Mouse (Mus musculus) gastrocnemius, adult 2 months (tissue): ENCODE measurements around the gene Fam214b. TPM values are rescaled to one million over a fixed set of nuclear protein-coding genes. Genes with fewer than 3 reads are reported as not detected.
A peak's percentile ranks its signal among the peaks of the same experiment; 100 is the strongest.

ENCODE experiments used
- DNase-seq: peaks from one replicate; pipeline ENCODE4 v3.0.0; 2022
- H3K27ac ChIP-seq: fragments of 200-600 bp; 2 replicates; pipeline ENCODE4 v1.8.1; 2022; ENCODE audit warnings: mild to moderate bottlenecking
- H3K4me3 ChIP-seq: fragments of 200-600 bp; 2 replicates; pipeline ENCODE4 v1.8.1; 2022; ENCODE audit warnings: mild to moderate bottlenecking, moderate library complexity
- CTCF ChIP-seq: fragments of 200-600 bp; IDR thresholded peaks from 2 replicates; pipeline ENCODE4 v1.8.1; 2022; ENCODE audit warnings: antibody characterized with exemption, mild to moderate bottlenecking, moderate library complexity
- intact Hi-C: fragments of 180-260 bp; cut with DNase I; formaldehyde crosslinking; loops from one replicate; pipeline ENCODE4 v1.15.1; 2025
- total RNA-seq, 2 experiments: library from RNA; stranded (reverse); gene quantifications; 2 replicates each; pipeline ENCODE4 v1.2.3; 2021

Gene Fam214b
- total RNA-seq, 2 experiments from 2014 or later: 21.1 to 24.5 TPM

DNA sequence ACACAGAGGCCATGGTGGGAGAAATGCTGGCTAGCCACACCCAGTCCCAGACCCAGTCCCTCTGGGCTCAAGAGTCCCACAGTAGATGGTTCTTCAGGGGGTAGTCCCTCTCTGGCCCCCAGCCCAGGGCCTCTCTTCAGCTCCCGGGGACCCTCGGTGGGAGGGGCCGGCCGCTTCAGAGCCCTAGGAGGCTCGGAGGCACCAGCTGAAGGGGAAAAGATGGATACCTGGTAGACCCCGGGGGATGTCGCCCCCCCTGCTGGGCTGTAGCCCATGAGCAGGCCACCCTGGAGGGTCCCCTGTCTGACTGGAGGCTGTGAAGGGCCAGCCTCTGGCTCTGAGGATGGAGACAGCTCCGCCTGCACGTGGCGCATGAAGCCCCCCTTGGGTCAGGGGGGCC is 9.7 kb downstream of the Fam214b start:
- intact Hi-C loops: loop anchor here (10.0 kb wide), 1 partner anchor 518 kb away; no protein-coding TSS in a partner anchor
- Histone ChIP-seq H3K4me3 (no peak overlapping the region), H3K27ac (no peak overlapping the region)
- no peak for TF ChIP-seq CTCF
- no peak for DNase-seq

DNA sequence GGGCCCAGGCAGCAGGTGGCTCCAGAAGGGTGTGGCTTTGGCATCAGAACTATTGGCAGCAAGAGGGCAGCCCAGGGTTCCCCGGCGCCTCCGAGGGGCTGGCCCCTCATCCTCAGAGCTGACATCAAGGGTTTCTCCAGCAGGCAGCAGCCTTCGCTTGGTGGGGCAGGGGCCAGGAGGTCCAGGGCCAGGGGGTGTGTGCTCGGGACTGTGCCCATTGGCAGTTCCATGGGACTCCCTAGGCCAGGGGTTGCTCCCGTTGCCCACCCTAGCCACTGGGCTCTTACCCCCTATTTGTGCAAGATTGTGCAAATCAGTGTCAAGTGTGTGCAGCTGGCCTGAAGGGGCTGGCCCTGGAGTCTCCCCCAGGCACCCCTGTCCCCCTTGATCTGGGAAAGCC is 10.2 kb downstream of the Fam214b start:
- DNase-seq: no peak
- Histone ChIP-seq H3K27ac (no peak overlapping the region), H3K4me3 (no peak overlapping the region)
- no peak for TF ChIP-seq CTCF
- intact Hi-C loops: loop anchor here (10.0 kb wide), 1 partner anchor 519 kb away; no protein-coding TSS in a partner anchor

DNA sequence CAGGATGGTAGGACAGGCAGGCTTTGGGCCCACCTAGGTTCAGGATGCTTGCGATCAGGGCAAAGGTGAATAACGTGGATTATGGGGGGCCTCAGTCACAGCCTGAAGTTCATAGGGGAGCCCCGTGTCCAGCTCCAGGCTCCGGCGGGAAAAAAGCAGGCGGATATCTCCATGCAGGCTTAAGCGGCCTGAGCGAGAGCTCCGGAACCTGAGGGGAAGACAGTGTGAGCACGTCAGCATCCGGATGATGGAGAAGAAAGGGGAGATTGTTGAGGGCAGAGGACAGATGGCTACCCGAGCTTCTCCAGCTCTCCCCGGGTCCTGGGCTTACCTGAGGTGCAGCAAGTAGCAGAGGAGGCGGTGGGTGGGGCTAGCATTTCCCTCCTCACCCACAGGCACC is 12.5 kb downstream of the Fam214b start:
- TF ChIP-seq CTCF: no peak
- intact Hi-C loops: loop anchor here (10.0 kb wide), 1 partner anchor 521 kb away; no protein-coding TSS in a partner anchor
- Histone ChIP-seq H3K27ac (no peak overlapping the region), H3K4me3 (no peak overlapping the region)
- no peak for DNase-seq

DNA sequence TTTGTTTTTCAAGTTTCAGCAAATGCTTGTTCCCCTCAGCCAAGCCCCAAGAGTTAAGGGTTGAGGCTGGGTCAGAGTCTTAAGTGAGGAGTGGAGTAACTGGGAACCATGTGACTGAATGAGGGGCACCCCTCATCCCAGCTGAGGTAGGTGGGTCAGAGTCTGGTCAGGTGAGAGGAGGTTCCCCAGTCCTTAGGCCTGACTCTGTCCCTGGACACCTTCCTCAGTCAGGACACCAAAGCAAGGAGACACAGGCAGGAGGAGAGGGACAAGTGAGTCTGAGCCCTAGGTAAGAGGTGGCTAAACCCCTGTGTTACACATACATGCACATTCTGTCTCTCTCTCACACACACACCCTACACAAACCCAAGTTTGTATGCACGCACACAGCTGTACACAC is 13.5 kb downstream of the Fam214b start:
- TF ChIP-seq CTCF: no peak
- no peak for DNase-seq
- intact Hi-C loops: loop anchor here (10.0 kb wide), 1 partner anchor 522 kb away; no protein-coding TSS in a partner anchor
- Histone ChIP-seq H3K4me3 (no peak overlapping the region), H3K27ac (no peak overlapping the region)

DNA sequence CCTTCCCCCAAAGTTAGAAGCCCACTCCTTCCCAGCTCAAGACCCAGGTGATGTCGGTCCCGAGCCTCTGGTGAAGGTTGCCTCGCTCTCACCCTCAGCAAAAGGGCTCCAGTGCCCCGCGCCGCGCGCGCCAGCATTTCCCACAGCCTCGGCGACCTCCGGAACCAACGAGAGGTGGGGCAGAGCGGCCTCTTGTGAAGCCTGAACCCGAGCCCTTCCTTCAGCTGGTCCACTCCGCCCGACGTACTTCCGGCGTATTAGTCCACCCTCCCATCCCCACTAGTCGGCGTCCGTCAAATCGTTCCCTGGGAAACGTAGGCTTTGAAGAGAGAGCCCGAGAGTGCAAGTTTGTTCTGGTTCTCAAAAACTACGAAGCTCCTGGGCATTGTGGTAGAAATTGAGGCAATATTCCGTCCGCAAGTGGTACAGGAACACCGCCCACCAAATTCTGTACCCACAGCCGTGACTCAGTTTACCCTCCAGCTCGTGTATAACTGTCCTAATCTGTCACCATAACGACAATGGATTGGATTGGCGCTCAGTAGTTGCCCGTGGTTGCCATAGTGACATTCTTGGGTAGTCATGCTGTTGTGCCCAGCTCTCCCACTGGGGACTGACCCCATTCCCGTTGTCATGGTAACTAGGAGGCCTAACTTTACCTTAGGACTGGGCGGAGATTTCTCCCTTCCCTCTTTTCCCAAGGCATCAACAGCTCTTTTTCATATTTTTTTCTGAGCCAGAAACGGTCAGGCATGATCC is 14.6 kb downstream of the Fam214b start, which contains the start of gene Stoml2:
Stoml2 (minus strand) TSS at position 474 of the 759 bp plus-strand sequence.
- Histone ChIP-seq H3K27ac (peak within 1 kb of the TSS; percentile 90), H3K4me3 (peak within 1 kb of the TSS; percentile 86)
- intact Hi-C loops: loop anchor here (10.0 kb wide), 1 partner anchor 523 kb away; no protein-coding TSS in a partner anchor
- DNase-seq: peak; percentile 94
- peak; percentile 33 for TF ChIP-seq CTCF

DNA sequence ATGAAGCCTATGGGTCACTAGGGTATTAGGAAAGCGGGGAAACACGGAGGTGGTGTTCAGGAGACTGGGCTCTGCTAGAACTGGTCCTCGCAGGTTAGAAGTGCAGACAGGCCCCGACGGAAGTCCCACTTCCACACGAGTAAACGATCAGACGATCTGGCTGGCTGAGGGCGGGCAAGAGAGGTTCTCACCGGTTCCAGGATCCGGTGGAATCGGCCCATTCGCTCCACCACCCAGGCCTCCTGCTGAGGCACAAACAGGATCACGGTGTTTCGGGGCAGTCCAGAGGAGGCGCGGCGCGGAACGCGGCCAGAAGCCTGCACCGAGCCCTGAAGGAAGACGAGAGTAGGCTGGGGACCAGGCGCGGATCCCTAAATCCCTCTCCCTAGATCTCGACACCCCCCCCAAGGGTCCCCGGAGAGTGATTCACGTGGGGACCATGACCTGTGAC is 15.2 kb downstream of the Fam214b start:
- intact Hi-C loops: loop anchor here (10.0 kb wide), 1 partner anchor 524 kb away; no protein-coding TSS in a partner anchor

DNA sequence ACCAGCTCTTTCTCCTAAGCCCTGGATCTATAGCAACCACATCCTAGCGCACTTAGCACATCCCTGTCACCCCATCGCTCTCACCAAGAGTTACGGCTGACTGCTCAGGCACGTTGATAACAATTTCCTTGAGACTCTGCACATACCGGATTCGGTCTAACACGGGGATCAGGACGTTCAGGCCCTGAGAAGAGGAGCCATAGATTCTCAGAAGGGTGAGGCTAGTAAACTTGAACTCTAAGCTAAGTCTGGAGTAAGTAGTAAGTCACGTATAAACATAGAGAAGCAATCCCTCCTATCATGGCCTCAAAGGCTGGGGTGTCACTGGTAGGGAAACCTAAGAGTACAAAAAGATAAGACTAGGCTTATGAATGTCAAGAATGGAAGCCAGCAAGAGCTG is 15.7 kb downstream of the Fam214b start:
- DNase-seq: no peak
- TF ChIP-seq CTCF: no peak
- intact Hi-C loops: loop anchor here (10.0 kb wide), 1 partner anchor 524 kb away; no protein-coding TSS in a partner anchor
- Histone ChIP-seq H3K4me3 (peak overlapping the region; percentile 86), H3K27ac (peak overlapping the region; percentile 90)

More for the DNA sequence above, 15.2 kb downstream of the Fam214b start:
- H3K27ac ChIP-seq: peak overlapping the region; percentile 90
- H3K4me3 ChIP-seq: peak overlapping the region; percentile 86
- TF ChIP-seq CTCF: no peak
- peak; percentile 65 for DNase-seq

DNA sequence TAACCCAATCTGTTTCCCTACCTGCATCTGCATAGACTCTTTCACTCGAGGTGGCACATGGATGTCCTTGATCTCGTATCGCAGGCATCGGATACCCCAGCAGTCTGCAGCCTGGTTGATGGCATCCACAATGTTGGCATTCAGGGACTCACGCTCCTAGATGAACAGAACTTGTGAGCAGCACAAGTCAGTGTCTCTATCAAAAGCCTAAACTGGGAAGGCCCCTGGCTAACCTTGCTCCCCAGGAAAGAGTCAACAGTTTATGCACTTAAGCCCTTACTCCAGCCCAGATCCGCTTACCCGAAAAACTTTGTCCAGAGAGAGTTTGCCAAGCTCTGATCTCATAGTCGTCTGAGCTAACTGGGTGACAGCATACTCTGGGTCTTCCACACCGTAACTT is 16.3 kb downstream of the Fam214b start:
- Histone ChIP-seq H3K4me3 (no peak overlapping the region; the same call in 1 of the 2 replicates), H3K27ac (no peak overlapping the region)
- intact Hi-C loops: loop anchor here (10.0 kb wide), 1 partner anchor 525 kb away; no protein-coding TSS in a partner anchor
- DNase-seq: no peak
- TF ChIP-seq CTCF: no peak

DNA sequence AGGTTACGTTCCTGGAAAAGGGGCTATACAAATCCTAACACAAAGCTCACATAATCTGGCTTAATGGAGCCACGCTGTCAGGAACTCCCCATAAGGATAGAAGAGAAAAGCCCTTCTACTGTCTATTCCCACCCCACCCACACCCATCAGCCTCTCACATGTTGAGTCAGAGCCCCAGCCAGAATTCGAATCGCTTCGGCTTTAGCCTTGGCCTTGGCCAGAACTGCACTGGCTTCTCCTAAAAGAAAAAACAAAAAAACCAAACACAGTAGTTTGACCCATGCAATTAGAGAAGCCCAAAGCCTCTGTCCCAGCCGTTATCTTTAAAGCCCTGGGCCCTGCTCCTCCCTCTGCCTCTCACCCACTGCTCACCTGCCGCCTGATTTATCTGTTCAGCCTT is 16.9 kb downstream of the Fam214b start:
- Histone ChIP-seq H3K27ac (no peak overlapping the region), H3K4me3 (no peak overlapping the region)
- intact Hi-C loops: no loop called here
- no peak for DNase-seq
- TF ChIP-seq CTCF: no peak

DNA sequence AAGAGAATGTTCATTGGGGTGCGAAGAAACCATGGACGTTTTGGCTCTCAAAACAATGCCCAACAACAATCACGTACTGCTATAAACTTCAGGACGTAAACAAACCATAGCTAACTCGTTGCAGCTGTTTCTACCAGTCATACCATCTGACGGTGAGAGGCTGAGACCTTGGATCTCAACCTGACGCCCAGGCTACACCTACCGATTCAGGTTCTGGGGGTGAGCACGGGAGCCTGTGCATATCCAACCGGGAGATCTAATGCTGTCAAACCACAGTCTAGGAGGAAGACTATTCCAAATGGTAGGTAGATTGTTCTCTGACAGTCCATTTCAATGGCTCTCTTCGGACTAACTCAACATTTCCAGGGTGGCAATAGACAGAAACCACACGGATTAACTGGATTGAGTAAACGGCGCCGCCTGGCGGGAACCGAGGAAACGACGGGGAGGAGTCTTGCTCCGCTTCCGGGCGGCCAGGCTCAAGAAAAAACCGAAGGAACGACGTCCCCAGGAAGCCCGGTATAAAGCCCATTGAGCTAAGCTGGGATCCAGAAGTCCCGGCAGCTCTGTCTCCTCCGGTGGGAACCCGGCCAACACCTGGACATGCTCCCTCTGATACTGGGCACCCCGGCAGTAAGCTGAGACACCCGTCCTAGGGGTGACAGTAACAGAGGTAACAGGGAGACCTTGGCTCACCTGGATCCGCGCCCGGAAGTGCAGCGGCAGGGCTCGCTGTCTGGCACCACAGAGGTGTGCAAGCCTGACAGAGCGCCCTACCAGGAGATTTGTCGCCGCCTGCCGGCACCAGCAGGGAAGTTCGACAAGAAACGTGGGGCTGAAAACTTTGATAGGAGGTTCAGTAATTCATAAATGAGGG is 20.7 kb downstream of the Fam214b start, which contains the start of gene Pigo:
Pigo (minus strand) TSS at position 736 of the 877 bp plus-strand sequence.
- H3K4me3 ChIP-seq: peak within 1 kb of the TSS; percentile 75
- TF ChIP-seq CTCF: peak; percentile 65
- DNase-seq: peak; percentile 96
- intact Hi-C loops: loop anchor here (1.0 kb wide), 1 partner anchor 20 kb away; no protein-coding TSS in a partner anchor
- H3K27ac ChIP-seq: peak within 1 kb of the TSS; percentile 95

DNA sequence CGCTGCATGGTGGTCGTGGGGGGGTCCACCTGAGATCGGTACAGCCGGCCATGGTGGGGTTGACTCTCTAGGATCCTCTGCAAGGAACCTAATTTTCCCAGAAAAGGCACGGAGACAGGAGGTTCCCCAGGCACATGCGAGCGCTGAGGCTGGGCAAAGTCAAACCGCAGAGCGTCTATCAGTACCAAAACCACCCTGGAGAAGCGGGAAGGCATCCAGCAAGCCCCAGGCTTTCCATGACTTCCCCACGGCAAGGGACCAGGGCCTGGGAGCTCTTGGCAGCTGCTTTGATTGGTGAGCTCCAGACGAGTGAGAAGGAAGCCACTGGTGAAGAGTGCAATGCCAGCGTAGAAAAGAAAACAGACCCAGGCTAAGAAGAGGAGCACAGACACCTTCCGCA is 21.3 kb downstream of the Fam214b start:
- intact Hi-C loops: loop anchor here (1.0 kb wide), 1 partner anchor 19 kb away; no protein-coding TSS in a partner anchor
- Histone ChIP-seq H3K27ac (peak overlapping the region; percentile 95), H3K4me3 (peak overlapping the region; percentile 75)
- TF ChIP-seq CTCF: no peak
- DNase-seq: no peak

DNA sequence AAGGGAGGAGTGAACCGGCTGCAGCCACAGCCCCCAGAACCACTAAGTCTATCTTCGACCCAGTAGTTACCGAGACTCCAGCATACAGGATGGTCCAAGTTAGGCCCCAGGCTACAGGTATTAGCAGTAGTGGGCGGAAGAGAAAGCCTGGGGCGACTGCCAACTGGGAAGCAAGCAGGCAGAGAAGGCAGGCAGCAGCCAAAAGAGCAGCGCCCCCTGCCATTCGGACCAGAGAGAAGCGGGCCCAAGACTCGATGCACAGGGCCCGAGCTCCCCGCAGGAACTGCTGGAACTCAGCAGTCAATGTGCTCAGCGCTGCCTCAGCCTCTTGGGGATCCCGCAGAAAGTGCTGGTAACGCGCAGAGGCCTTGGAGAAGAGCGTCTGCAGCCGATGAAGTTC is 24.7 kb downstream of the Fam214b start:
- no peak overlapping the region for H3K27ac ChIP-seq
- intact Hi-C loops: no loop called here
- H3K4me3 ChIP-seq: no peak overlapping the region
- no peak for DNase-seq
- no peak for TF ChIP-seq CTCF

DNA sequence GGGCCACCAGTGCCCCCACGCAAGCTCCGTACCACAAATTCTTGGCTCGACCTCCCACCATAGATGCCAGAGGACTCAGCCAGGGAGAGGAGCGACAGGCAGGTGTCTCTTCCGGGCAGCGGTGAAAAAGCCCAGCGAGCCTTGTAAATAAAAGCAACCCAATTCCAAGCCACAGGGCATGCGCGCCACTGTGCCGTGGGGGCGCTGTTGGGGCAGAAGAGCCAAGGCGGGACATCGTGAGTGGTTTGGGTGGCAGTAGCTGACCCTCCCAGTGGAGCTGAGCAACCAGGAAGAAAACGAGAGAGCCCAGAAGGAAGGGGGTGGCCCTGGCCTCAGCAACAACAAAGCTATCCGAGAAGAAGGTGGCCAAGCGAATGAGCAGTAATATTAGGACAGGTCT is 25.1 kb downstream of the Fam214b start:
- no peak for TF ChIP-seq CTCF
- H3K27ac ChIP-seq: no peak overlapping the region
- intact Hi-C loops: no loop called here
- H3K4me3 ChIP-seq: no peak overlapping the region
- no peak for DNase-seq
